Mouse (Mus musculus): Measurements from ENCODE around the gene Mtor.

GRCm38 (mm10) chr4:148530778-148531177 lies 82.4 kb downstream of the Mtor start:
- TF ChIP-seq EP300 (IDR thresholded peaks at IDR 0.05; ENCODE audit: low read depth) = no peak
- no peak for TF ChIP-seq CTCF (IDR thresholded peaks at IDR 0.05; ENCODE audit: low read depth)
